Mouse (Mus musculus) hindlimb bud, embryonic 11.5 days (tissue): ENCODE measurements around the gene Josd1.
A peak's percentile ranks its signal among the peaks of the same experiment; 100 is the strongest.

Experiments used
- DNase-seq: peaks from one replicate; pipeline ENCODE4 v3.0.0-alpha.2; 2012; ENCODE audit warnings: low read depth, low spot score; ENCODE audit errors: extremely low spot score

Josd1 gene

DNA sequence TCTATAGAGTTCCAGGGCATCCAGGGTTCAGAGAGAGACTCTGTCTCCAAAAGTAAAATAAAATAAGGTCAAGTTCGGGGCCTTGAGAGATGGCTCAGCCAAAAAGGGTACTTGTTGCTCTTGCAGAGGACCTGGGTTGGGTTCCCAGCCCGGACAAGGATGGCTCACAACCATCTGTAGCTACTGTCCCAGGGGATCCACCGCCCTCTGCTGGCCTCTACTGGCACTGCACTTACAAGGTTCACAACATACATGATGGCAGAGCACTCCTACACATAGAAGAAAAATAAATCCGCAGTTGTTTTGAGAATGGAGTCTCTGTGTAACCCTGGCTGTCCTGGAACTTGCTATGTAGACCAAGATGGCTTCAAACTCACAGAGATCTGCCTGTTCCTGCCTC is 25.9 kb downstream of the Josd1 start:
- DNase-seq, result no peak

DNA sequence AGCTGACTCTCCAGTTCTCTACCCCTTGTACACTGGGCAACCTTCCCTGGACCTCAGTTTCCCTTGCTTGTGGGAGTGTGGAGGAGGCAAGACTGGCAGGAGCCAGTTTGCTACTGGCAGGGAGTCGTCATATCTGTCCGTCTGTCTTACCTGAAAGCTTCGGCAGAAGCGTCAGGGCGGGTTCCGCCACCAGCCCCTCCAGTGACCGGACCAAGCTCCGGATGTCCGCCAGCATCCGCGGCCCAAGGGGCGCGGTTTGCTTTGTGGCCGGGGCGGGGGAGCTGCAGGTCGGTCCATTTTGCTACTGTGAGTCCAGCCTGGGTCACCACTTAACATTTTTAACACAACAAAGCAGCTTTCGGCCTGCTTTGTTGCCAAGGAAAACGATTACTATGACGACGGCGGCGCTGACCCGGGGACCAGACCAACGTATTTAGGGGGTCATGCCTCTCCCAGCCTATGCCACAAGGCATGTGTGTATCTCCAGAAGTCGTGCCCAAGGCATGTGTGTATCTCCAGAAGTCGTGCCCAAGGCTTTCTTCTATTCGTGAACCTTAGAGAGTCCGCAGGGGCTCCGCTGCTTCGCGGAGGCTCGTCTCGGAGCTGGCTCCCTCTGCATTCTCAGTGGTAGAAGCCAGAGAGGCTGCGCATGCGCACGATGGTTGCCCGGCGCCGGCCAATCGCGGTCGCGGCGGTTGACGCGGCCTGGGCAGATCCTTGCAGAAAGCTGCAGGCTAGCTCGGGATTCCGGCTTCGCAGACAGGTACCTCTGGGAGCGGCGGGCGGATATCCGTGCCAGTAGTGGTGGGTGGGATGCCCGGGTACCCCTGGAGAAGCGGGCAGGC is 29.0 kb downstream of the Josd1 start, which contains the start of the genes Fam227a and Cby1:
Gene Fam227a (minus strand): TSS at position 426 of the 845 bp plus-strand sequence.
Gene Cby1 (plus strand): TSS at position 669 of the 845 bp plus-strand sequence.
- peak; percentile 87 for DNase-seq

DNA sequence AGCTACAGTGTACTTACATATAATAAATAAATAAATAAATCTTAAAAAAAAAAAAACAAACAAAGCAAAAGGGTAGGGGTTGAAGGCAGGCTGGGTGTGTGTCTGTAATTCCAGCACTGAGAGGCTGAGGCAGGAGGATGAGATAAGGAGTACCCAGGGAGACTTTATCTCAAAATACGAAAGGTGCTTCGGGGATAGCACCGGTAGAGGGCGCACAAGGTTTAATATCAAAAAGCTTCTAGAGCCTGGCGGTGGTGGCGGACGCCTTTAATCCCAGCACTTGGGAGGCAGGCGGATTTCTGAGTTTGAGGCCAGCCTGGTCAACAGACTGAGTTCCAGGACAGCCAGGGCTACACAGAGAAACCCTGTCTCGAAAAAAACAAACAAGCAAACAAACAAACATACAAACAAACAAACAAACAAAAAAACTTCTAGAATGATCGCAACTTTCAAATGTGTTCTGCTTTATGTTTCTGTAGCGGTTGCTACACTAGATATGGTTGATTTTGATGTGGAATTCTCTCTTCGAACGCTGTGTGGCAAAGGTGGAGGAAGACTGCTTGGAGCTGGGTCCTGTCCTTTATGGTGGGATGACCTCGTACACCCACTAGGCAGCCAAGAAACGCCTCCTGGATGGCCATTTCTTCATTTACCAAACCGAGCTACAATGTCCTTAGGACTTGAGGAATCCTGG is 29.7 kb downstream of the Josd1 start:
- DNase-seq, result peak; percentile 75

DNA sequence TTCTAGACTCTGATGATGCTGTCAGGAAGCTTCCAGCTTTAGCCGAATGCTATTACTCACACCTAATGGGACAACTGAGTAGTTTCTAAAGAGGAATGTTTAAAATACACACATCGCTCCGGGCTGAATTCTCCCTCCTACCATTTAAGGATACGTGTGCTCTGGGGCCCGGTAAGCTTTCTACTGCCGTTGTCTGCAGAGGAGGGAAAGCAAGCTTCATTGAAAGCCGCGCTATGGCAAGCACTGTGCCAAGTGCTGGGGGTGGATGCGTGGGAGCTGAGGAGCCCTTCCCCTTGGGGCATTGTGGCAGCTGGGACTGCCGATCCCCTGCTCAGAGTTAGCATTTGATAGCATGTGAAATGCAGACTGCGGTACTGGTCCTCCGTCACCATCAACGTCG is 31.3 kb downstream of the Josd1 start:
- no peak for DNase-seq

DNA sequence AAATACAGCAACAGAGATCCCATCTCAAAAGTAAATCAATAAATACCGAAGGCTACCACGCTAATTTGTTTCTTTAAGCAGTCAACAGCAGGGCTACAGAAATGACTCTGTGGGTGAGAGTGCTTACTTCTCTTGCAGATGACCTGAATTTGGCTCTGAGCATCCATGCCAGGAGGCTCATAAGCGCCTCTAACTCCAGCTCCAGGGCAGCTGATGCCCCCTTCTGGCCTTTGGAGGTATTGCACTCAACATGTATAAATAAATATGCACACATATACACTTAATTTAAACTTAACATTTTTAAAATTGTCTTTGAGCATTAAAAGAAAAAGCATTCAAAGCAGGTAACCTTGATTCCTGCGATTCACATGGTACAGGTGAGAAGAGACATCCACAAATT is 36.2 kb downstream of the Josd1 start:
- no peak for DNase-seq

DNA sequence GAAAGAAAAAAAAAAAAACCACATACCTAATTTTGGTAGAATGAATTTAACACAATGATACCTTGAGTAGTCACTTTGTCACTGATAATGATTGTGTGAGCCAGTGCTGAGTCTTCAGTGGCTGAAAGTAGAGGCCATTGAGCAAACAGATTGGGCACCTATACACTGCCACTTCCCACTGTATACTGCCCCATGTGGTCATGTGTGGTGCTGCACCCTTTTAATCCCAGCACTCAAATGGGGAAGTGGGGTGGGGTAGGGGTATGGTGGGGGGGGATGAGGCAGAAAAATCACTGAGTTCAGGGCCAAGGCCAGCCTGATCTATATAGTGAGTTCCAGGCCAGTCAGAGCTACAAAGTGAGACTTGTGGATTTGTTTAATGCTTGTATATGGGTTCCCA is 37.1 kb downstream of the Josd1 start:
- DNase-seq, result no peak

DNA sequence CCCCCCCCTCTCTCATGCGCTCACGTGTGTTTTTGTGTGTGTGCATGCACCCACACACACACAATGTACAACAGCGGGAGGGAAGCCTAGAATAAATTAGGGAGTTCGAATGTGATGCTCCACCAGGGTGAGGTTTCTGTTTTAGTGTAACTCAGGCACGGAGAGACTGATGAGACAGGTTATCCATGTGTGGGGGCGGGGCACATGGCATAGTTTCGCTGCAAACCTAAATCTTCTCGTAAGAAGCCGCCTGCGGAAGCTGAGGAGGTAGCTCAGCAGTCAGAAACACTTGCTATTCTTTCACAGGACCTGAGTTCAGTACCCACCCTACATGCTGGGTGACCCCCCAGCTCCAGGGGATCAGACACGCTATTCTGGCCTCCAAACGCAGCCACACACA is 39.6 kb downstream of the Josd1 start:
- DNase-seq, result no peak

DNA sequence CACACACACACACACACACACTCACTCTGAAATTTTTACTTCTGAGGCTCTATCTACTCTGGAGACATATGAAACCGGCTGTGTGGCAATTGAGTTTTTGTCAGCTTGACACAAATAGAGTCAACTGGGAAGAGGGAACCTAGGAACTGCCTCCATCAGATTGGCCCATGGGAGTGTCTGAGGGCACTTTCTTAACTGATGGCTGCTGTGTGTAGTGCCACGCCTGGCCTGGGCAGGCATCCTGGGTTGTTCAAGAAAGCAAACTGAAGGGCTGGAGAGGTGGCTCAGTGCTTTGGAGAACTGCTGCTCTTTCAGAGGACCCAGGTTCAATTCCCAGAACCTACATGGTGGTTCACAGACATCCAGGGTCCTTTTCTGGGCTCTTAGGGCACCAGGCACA is 42.2 kb downstream of the Josd1 start:
- DNase-seq, result no peak

DNA sequence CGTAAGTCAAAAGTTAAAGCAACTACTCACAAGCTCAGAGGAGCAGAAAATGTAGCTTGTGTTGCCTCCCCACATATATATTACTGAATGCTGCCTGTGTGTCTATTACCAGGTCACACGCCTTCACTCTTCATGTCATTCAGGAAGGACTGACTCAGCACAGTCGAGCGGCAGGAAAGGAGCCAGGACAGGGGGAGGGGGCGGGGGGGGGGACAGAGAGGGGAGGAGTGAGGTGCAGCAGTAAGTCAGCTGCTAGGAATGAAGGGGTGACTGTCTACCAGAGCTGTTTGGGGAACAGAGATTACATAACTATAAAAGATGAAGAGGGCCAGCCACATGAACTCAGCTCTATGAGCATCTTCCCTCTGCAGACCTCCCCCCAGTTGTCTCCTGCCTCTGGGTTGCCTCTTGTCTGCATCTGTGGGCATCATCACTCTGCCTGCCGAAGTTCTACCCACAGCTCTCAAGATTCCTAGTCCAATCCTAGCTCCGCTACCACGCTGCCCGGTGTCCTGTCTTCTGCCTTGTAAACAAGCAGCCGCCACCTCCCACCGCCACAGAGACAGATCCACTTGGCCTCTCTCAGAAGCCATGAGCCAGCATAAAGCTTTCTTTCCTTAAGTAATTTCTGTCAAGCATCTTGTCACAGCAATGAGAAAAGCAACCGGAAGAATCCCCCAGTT is 46.4 kb downstream of the Josd1 start:
- no peak for DNase-seq

DNA sequence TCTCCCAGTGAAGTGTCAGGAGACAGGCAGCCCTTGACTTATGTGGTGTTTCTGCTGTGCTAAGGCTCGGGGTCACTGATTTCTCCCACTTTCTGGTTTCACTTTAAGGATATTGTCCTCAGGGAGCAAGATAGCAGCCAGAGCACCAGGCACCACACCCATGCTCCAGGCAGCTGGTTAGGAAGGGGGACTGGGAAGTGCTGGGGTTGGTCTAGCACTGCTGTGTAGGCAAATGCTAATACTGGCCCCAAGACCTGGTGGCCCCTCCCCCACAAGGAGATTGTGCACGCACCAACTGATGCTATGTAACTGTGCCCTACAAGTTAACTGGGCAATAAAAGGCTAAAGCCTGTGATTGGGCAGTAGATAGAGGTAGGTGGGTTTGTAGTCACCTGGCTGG is 57.2 kb downstream of the Josd1 start:
- DNase-seq, result no peak
